Mouse (Mus musculus) 416B (cell line): ENCODE measurements around the gene Gm44973.

Experiments used
- DNase-seq: peaks from one replicate; pipeline ENCODE4 v3.0.0; 2011; ENCODE audit warnings: low read depth

Gene Gm44973

DNA sequence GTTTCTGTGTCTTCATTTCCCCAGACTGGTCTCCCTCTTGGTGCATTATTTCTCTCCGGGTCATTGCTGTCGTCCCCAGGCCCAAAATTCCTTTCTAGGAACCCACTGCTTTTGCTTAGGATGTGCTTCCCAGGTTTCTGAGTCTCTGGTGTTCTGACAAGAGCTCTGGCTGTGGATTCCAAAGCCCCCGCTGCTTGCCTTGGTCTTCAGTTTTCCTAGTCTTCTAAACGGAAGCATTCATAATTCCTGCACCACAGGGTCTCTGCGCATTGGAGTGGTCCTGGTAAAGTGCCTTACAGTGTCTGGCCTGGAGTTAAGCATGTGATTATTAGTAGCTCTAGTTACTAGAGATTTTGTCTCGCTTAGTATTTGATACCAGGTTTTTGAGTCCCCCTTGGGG, 65.5 kb downstream of the Gm44973 start:
- no peak for DNase-seq

DNA sequence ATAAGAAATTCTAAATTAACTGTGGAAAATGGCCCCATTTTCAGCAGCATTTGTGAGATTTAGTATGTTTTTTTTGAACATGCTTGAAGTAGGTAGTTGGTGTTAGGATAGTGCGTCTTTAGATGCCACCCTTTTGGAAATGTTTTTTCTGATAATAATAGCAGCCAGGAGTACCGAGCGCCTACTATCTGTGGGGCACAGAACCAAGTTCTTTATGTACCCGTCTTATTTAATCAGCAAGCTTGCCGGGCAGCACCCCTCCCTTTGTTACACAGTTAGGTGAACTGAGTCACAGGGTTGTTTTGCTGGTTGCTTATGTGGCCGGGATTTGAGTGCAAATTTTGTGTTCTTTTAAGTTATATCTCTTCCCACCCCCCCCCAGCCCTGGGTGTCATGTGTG, 65.9 kb downstream of the Gm44973 start:
- DNase-seq, result peak; percentile 44

DNA sequence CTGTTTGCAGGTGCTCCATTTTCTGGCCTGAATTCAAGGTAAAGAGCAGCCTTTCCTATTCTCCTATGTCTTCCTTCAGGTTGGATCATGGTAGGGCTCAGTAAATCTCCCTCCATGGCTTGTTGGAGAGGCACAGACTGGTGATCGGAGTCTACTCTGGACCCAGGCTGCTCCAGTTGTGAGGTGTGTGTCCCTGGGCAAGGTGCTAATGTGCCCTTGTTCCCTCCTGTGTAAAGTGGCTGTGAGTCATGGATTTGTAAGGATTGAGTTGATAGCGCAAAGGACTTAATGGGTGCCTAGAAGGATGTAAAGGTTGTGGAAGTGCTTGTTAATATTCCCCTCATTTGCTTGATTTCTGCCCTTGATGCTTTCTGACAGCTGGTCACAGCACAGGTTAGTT, 66.6 kb downstream of the Gm44973 start:
- DNase-seq, result no peak
